Mouse (Mus musculus) intestine, embryonic 14.5 days (tissue): ENCODE measurements at regions not wholly inside any gene's neighbourhood (a gene's known extent, or its start where the extent isn't known, plus 50 kb on each side); places are given as distances from the start of the nearest gene placed in this dataset.

Experiments used
- ATAC-seq: fragments of 200-750 bp; cut with Nextera tagmentation; replicated peaks from 2 replicates; pipeline ENCODE4 v1.8.0; 2017; ENCODE audit warnings: low read depth, moderate number of reproducible peaks, moderate TSS enrichment, moderate library complexity; ENCODE audit not compliant: low FRiP score, low TSS enrichment
- DNase-seq: peaks from one replicate; pipeline ENCODE4 v3.0.0-alpha.2; 2018; ENCODE audit warnings: low spot score
- H3K27ac ChIP-seq: fragments of 300-500 bp; sonication (generic); 2 replicates; pipeline ENCODE4 v1.5.1; 2014; ENCODE audit warnings: low read depth, mild to moderate bottlenecking, control low read depth
- H3K27me3 ChIP-seq: fragments of 300-500 bp; sonication (generic); replicated peaks from 2 replicates; pipeline ENCODE4 v1.6.1; 2014; ENCODE audit warnings: low read length, control low read depth; ENCODE audit not compliant: control insufficient read depth, insufficient read depth
- H3K36me3 ChIP-seq: fragments of 300-500 bp; sonication (generic); 2 replicates; pipeline ENCODE4 v1.6.1; 2014; ENCODE audit warnings: low read length, control low read depth; ENCODE audit not compliant: control insufficient read depth, insufficient read depth
- H3K4me1 ChIP-seq: fragments of 300-500 bp; sonication (generic); replicated peaks from 2 replicates; pipeline ENCODE4 v1.6.1; 2014; ENCODE audit warnings: low read length, control low read depth, mixed read lengths; ENCODE audit not compliant: control insufficient read depth, insufficient read depth
- H3K4me2 ChIP-seq: fragments of 300-500 bp; sonication (generic); 2 replicates; pipeline ENCODE4 v1.6.1; 2014; ENCODE audit warnings: low read length
- H3K4me3 ChIP-seq: fragments of 300-500 bp; sonication (generic); 2 replicates; pipeline ENCODE4 v1.5.1; 2014; ENCODE audit warnings: low read depth, low read length, control low read depth, mixed read lengths
- H3K9ac ChIP-seq: fragments of 300-500 bp; sonication (generic); 2 replicates; pipeline ENCODE4 v1.6.1; 2014; ENCODE audit warnings: mild to moderate bottlenecking, low read length
- H3K9me3 ChIP-seq: fragments of 300-500 bp; sonication (generic); 2 replicates; pipeline ENCODE4 v1.6.1; 2016; ENCODE audit warnings: low read length, control low read depth; ENCODE audit not compliant: control insufficient read depth
- WGBS: fragments of 180-500 bp; shearing (Covaris S2); extraction: QIAGEN DNeasy Blood & Tissue Kit; methylation state at CpG from one replicate; pipeline ENCODE4 v1.1.7; 2014; 5-methylcytosine and 5-hydroxymethylcytosine counted together

- Histone ChIP-seq H3K9me3 (no peaks in the 10 kb centered on the region), H3K4me3 (no peak overlapping the region), H3K27ac (no peak overlapping the region), H3K36me3 (no peaks in the 10 kb centered on the region), H3K4me1 (no peaks in the 10 kb centered on the region), H3K4me2 (no peak overlapping the region), H3K27me3 (no peaks in the 10 kb centered on the region), H3K9ac (no peak overlapping the region)
- ATAC-seq (no peak), DNase-seq (no peak)
- WGBS: 84% methylated on average over 9 of the region's 9 CpGs
Measured at GRCm38 (mm10) chr5:126123216-126123615, 591.6 kb downstream of the Tmem132b start.

DNA sequence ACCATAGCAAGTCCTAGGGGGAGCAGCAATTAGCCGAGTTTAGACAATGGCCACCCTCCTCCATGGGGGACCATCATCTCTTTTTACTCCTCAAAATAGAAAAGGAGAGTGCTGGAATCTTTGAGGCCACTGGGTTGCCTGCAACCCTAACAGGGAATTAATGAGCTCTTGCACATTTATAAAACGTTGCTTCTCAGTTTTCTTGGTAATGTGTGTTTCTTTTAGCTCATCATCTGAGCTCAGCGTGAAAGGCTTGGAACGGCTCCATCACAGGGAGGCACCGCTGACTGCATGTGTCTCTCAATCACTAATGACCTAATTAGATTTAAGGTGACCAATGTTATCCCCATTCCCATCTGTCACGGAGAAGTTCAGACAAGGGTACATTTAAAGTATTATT, 595.9 kb downstream of the Tmem132b start:
- H3K4me3 ChIP-seq: no peak overlapping the region
- ATAC-seq: no peak
- no peaks in the 10 kb centered on the region for H3K27me3 ChIP-seq
- H3K9ac ChIP-seq: no peak overlapping the region
- DNase-seq: no peak
- no peaks in the 10 kb centered on the region for H3K36me3 ChIP-seq
- no peaks in the 10 kb centered on the region for H3K9me3 ChIP-seq
- no peak overlapping the region for H3K4me2 ChIP-seq
- H3K4me1 ChIP-seq: no peaks in the 10 kb centered on the region
- H3K27ac ChIP-seq: no peak overlapping the region
- WGBS: 79% methylated on average over 6 of the region's 6 CpGs

GRCm38 (mm10) chr5:126148908-126149307, 617.3 kb downstream of the Tmem132b start:
- WGBS: 91% methylated on average over 2 of the region's 2 CpGs
- no peak overlapping the region for H3K27ac ChIP-seq
- DNase-seq (no peak), ATAC-seq (no peak)
- H3K27me3 ChIP-seq: no peaks in the 10 kb centered on the region
- H3K4me3 ChIP-seq: no peak overlapping the region
- no peaks in the 10 kb centered on the region for H3K36me3 ChIP-seq
- H3K4me2 ChIP-seq: no peak overlapping the region
- H3K4me1 ChIP-seq: no peaks in the 10 kb centered on the region
- H3K9ac ChIP-seq: no peak overlapping the region
- no peaks in the 10 kb centered on the region for H3K9me3 ChIP-seq

GRCm38 (mm10) chr5:126155216-126155880, 623.8 kb downstream of the Tmem132b start:
- Histone ChIP-seq H3K27ac (no peak overlapping the region), H3K4me2 (no peak overlapping the region), H3K9me3 (no peaks in the 10 kb centered on the region), H3K9ac (no peak overlapping the region), H3K27me3 (no peaks in the 10 kb centered on the region), H3K4me3 (no peak overlapping the region), H3K36me3 (no peaks in the 10 kb centered on the region), H3K4me1 (no peaks in the 10 kb centered on the region)
- 60% methylated on average over 6 of the region's 6 CpGs for WGBS
- DNase-seq (no peak), ATAC-seq (no peak)

- no peak overlapping the region for H3K4me2 ChIP-seq
- H3K4me3 ChIP-seq: no peak overlapping the region
- no peaks in the 10 kb centered on the region for H3K36me3 ChIP-seq
- 56% methylated on average over 5 of the region's 5 CpGs for WGBS
- H3K9ac ChIP-seq: no peak overlapping the region
- H3K4me1 ChIP-seq: no peaks in the 10 kb centered on the region
- no peaks in the 10 kb centered on the region for H3K9me3 ChIP-seq
- no peak for ATAC-seq
- H3K27me3 ChIP-seq: no peaks in the 10 kb centered on the region
- no peak overlapping the region for H3K27ac ChIP-seq
- DNase-seq: no peak
Measured at GRCm38 (mm10) chr5:126186111-126186510, 654.5 kb downstream of the Tmem132b start.

DNA sequence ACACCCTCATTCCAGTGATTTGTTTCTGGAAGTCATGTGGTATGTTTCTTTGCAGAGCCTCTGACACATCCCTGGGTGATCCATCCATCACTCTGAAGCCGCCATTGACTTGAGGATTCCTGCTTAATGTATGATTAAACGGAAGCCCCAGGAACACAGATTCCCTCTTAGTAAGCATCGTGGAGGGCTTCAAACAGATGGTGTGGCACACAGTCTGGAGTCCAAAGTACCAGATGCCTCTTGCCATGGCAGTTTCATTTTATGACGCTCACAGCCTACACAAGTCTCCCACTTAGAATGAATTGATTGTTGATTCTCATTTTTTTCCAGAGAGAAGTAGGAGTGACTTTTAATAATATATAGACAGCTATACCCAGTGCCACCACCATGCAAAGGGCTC, 668.3 kb downstream of the Tmem132b start:
- Histone ChIP-seq H3K27ac (no peak overlapping the region), H3K9me3 (no peaks in the 10 kb centered on the region), H3K9ac (no peak overlapping the region), H3K4me3 (no peak overlapping the region), H3K36me3 (no peaks in the 10 kb centered on the region), H3K4me2 (no peak overlapping the region), H3K4me1 (no peaks in the 10 kb centered on the region), H3K27me3 (no peaks in the 10 kb centered on the region)
- no peak for DNase-seq
- ATAC-seq: no peak
- 37% methylated on average over 4 of the region's 4 CpGs for WGBS

GRCm38 (mm10) chr5:126201535-126201934, 670.0 kb downstream of the Tmem132b start:
- H3K36me3 ChIP-seq: no peaks in the 10 kb centered on the region
- 17% methylated on average over 4 of the region's 4 CpGs for WGBS
- ATAC-seq: no peak
- H3K27ac ChIP-seq: no peak overlapping the region
- peak; percentile 51 for DNase-seq
- no peak overlapping the region for H3K4me2 ChIP-seq
- H3K9ac ChIP-seq: no peak overlapping the region
- H3K9me3 ChIP-seq: no peaks in the 10 kb centered on the region
- no peak overlapping the region for H3K4me3 ChIP-seq
- H3K4me1 ChIP-seq: no peaks in the 10 kb centered on the region
- no peaks in the 10 kb centered on the region for H3K27me3 ChIP-seq

DNA sequence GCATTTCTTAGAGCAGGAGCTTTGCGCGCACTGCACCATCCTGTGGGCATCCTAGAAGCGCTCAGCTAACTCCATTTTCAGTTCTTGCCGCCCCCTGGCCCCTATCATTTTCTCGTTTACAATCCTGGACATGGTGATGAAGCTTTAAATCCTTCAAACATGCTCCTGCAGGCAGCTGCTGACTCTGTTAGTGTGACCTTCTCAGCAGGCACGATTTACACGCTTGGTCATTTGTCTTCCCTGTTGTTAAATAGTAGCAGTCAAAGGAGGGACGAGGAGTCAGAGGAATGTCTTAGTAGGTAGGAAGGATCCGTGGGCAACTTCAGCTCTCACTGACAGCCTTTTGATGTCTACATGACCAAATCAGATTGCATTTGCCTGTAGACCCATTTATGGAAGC, 670.4 kb downstream of the Tmem132b start:
- Histone ChIP-seq H3K36me3 (no peaks in the 10 kb centered on the region), H3K27ac (no peak overlapping the region), H3K9me3 (no peaks in the 10 kb centered on the region), H3K4me3 (no peak overlapping the region), H3K4me2 (no peak overlapping the region), H3K27me3 (no peaks in the 10 kb centered on the region), H3K4me1 (no peaks in the 10 kb centered on the region), H3K9ac (no peak overlapping the region)
- DNase-seq: no peak
- 14% methylated on average over 9 of the region's 9 CpGs for WGBS
- ATAC-seq: no peak

DNA sequence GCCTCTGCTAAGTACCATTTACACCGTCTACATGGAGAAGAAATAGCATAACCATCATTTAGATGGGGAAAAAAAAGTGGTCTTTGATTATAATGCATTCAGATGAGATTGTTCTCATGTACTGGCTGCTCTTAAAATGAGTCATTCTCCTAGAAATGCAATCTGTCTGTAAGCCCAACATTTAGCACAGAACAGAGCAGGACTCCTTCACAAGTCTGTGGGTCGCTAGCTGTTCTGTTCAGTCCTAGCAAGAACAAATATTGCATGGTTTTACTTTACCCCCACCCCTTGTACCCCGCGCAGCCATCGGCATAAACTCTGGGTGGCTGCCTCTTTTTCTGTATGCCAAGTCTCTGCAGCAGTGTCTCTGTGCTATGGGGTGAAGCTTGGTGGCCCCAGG, 685.4 kb downstream of the Tmem132b start:
- no peak for ATAC-seq
- no peaks in the 10 kb centered on the region for H3K9me3 ChIP-seq
- H3K4me2 ChIP-seq: no peak overlapping the region
- no peak for DNase-seq
- H3K4me3 ChIP-seq: no peak overlapping the region
- no peak overlapping the region for H3K27ac ChIP-seq
- H3K4me1 ChIP-seq: no peaks in the 10 kb centered on the region
- no peaks in the 10 kb centered on the region for H3K36me3 ChIP-seq
- H3K27me3 ChIP-seq: no peaks in the 10 kb centered on the region
- 86% methylated on average over 5 of the region's 5 CpGs for WGBS
- H3K9ac ChIP-seq: no peak overlapping the region
